Mouse (Mus musculus) neural tube, embryonic 11.5 days (tissue): ENCODE results near the gene Npy. TPM values are rescaled to one million over a fixed set of nuclear protein-coding genes. Genes with fewer than 3 reads are reported as not detected.

Experiments used
- ATAC-seq: fragments of 200-750 bp; cut with Nextera tagmentation; 2 replicates; pipeline ENCODE4 v1.8.0; 2017; ENCODE audit warnings: moderate number of reproducible peaks, mild to moderate bottlenecking, moderate TSS enrichment, moderate library complexity; ENCODE audit not compliant: insufficient read depth, low FRiP score, low TSS enrichment
- DNase-seq: peaks from one replicate; pipeline ENCODE4 v3.0.0-alpha.2; 2015; ENCODE audit warnings: low spot score
- H3K27ac ChIP-seq: fragments of 300-500 bp; sonication (generic); 2 replicates; pipeline ENCODE4 v1.5.1; 2014; ENCODE audit warnings: low read depth, mild to moderate bottlenecking, low read length
- H3K27me3 ChIP-seq: fragments of 300-500 bp; sonication (generic); 2 replicates; pipeline ENCODE4 v1.6.1; 2014; ENCODE audit warnings: mild to moderate bottlenecking, low read length, mixed read lengths; ENCODE audit not compliant: control insufficient read depth, insufficient read depth
- H3K36me3 ChIP-seq: fragments of 300-500 bp; sonication (generic); 2 replicates; pipeline ENCODE4 v1.6.1; 2014; ENCODE audit warnings: mild to moderate bottlenecking, low read length, moderate library complexity, mixed read lengths; ENCODE audit not compliant: control insufficient read depth, insufficient read depth
- H3K4me1 ChIP-seq: fragments of 300-500 bp; sonication (generic); 2 replicates; pipeline ENCODE4 v1.6.1; 2014; ENCODE audit warnings: low read length, mixed read lengths; ENCODE audit not compliant: control insufficient read depth, insufficient read depth
- H3K4me2 ChIP-seq: fragments of 300-500 bp; sonication (generic); 2 replicates; pipeline ENCODE4 v1.6.1; 2014; ENCODE audit warnings: low read depth, mild to moderate bottlenecking, moderate library complexity
- H3K4me3 ChIP-seq: fragments of 300-500 bp; sonication (generic); 2 replicates; pipeline ENCODE4 v1.5.1; 2014; ENCODE audit warnings: low read depth, low read length
- H3K9ac ChIP-seq: fragments of 300-500 bp; sonication (generic); 2 replicates; pipeline ENCODE4 v1.6.1; 2014; ENCODE audit warnings: mild to moderate bottlenecking, low read length
- H3K9me3 ChIP-seq: fragments of 300-500 bp; sonication (generic); 2 replicates; pipeline ENCODE4 v1.6.1; 2016; ENCODE audit warnings: low read length; ENCODE audit not compliant: control insufficient read depth
- WGBS: fragments of 180-500 bp; shearing (Covaris S2); extraction: QIAGEN DNeasy Blood & Tissue Kit; methylation state at CpG from one replicate; pipeline ENCODE4 v1.1.7; 2014; 5-methylcytosine and 5-hydroxymethylcytosine counted together
- polyA plus RNA-seq: library from polyadenylated mRNA; unstranded; fragments of >200 nt; fragmentation: Nextera tagmentation; extraction: Ambion mirVana; gene quantifications from 2 replicates; pipeline ENCODE4 v1.2.1, GENCODE M21; 2014

The Npy gene
- polyA plus RNA-seq, 1 experiment from 2014 or later = 18.1 TPM

- 73% methylated on average over 2 of the region's 2 CpGs for WGBS
- H3K36me3 ChIP-seq = no peaks in the 10 kb centered on the region
- DNase-seq = no peak
- H3K4me1 ChIP-seq = no peaks in the 10 kb centered on the region
- no peak overlapping the region for H3K27ac ChIP-seq
- H3K9ac ChIP-seq = no peak overlapping the region
- no peaks in the 10 kb centered on the region for H3K9me3 ChIP-seq
- ATAC-seq = no peak
- no peaks in the 10 kb centered on the region for H3K27me3 ChIP-seq
- no peak overlapping the region for H3K4me2 ChIP-seq
- no peak overlapping the region for H3K4me3 ChIP-seq
Measured at GRCm38 (mm10) chr6:49856830-49857229, 34.3 kb downstream of the Npy start.

GRCm38 (mm10) chr6:49867571-49867970, 45.1 kb downstream of the Npy start:
- Histone ChIP-seq H3K9ac (no peak overlapping the region), H3K27me3 (no peaks in the 10 kb centered on the region), H3K4me1 (no peaks in the 10 kb centered on the region), H3K9me3 (no peaks in the 10 kb centered on the region), H3K36me3 (no peaks in the 10 kb centered on the region), H3K27ac (no peak overlapping the region), H3K4me3 (no peak overlapping the region), H3K4me2 (no peak overlapping the region)
- ATAC-seq (no peak), DNase-seq (no peak)
- 90% methylated on average over 6 of the region's 6 CpGs for WGBS

GRCm38 (mm10) chr6:49871071-49871470, 48.6 kb downstream of the Npy start:
- no peak overlapping the region for H3K9ac ChIP-seq
- no peaks in the 10 kb centered on the region for H3K36me3 ChIP-seq
- H3K4me1 ChIP-seq = no peaks in the 10 kb centered on the region
- ATAC-seq = no peak
- H3K4me2 ChIP-seq = no peak overlapping the region
- DNase-seq = no peak
- H3K9me3 ChIP-seq = no peaks in the 10 kb centered on the region
- 91% methylated on average over 6 of the region's 6 CpGs for WGBS
- no peak overlapping the region for H3K4me3 ChIP-seq
- no peak overlapping the region for H3K27ac ChIP-seq
- H3K27me3 ChIP-seq = no peaks in the 10 kb centered on the region

GRCm38 (mm10) chr6:49873556-49873955, 51.0 kb downstream of the Npy start:
- Histone ChIP-seq H3K4me1 (no peaks in the 10 kb centered on the region), H3K4me3 (no peak overlapping the region), H3K36me3 (no peaks in the 10 kb centered on the region), H3K9me3 (no peaks in the 10 kb centered on the region), H3K27me3 (no peaks in the 10 kb centered on the region), H3K9ac (no peak overlapping the region), H3K4me2 (no peak overlapping the region), H3K27ac (no peak overlapping the region)
- WGBS = 70% methylated on average over 1 of the region's 1 CpGs
- ATAC-seq = no peak
- DNase-seq = no peak

- H3K4me1 ChIP-seq = no peaks in the 10 kb centered on the region
- 36% methylated on average over 2 of the region's 2 CpGs for WGBS
- no peaks in the 10 kb centered on the region for H3K9me3 ChIP-seq
- H3K4me3 ChIP-seq = no peak overlapping the region
- ATAC-seq (no peak), DNase-seq (no peak)
- H3K9ac ChIP-seq = no peak overlapping the region
- H3K27me3 ChIP-seq = no peaks in the 10 kb centered on the region
- H3K36me3 ChIP-seq = no peaks in the 10 kb centered on the region
- no peak overlapping the region for H3K4me2 ChIP-seq
- H3K27ac ChIP-seq = no peak overlapping the region
Measured at GRCm38 (mm10) chr6:49875160-49875559, 52.6 kb downstream of the Npy start.

- DNase-seq = no peak
- Histone ChIP-seq H3K9ac (no peak overlapping the region), H3K4me2 (no peak overlapping the region), H3K27me3 (no peaks in the 10 kb centered on the region), H3K27ac (no peak overlapping the region), H3K4me1 (no peaks in the 10 kb centered on the region), H3K9me3 (no peaks in the 10 kb centered on the region), H3K4me3 (no peak overlapping the region), H3K36me3 (no peaks in the 10 kb centered on the region)
- no peak for ATAC-seq
- WGBS = 76% methylated on average over 6 of the region's 6 CpGs
Measured at GRCm38 (mm10) chr6:49875791-49876190, 53.3 kb downstream of the Npy start.
